Mouse (Mus musculus): ENCODE results near the gene 1700069L16Rik. TPM values are rescaled to one million over a fixed set of nuclear protein-coding genes. Genes with fewer than 3 reads are reported as not detected.

The 1700069L16Rik gene
- polyA plus RNA-seq (2012; rRNA removed; ENCODE audit: low replicate concordance), result not detected in 2 replicates

DNA sequence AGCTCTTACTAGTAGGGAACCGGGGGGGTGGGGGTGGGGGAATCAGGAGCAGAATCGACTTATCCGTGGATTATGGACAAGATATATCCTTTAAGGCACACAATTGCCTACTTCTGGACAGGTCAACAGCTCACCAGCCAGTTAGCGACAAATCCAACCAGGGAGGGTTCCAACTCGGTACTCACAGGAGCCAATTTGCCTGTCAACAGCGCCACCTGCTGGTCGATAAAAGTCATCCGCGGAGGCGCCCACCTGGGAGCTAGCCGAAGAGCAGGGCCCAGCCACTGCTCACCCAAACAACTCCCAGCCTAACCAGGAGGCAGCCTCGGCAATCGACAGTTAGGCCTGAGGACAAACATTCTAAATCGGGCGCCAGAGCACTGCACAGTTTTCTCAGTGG lies at the start of gene 1700069L16Rik:
1700069L16Rik (minus strand) TSS at position 327 of the 400 bp plus-strand sequence.

DNA sequence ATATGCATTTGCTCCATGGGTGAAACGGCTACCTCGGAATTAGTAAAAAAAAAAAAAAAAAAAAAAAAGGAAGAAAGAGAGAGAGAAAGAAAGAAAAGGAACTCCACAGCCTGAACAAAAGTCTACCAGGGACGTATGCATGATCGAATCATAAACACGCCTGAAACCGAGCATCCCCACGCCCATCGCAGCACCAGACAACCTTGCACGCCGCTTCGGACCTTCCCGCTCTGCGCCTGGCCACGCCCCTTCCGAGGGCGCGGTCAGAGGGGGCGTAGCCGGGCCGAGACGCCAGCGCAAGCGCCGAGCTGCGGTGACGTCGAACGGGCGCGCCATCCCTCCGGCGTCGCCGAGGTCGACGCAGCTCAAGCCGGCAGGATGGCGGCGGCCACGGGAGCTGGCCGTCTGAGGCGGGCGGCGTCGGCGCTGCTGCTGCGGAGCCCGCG lies 47.9 kb upstream of the 1700069L16Rik start, which contains the start of the genes Sart3 and Iscu:
Sart3 (minus strand) TSS at position 61 of the 446 bp plus-strand sequence.
Iscu (plus strand) TSS at position 299 of the 446 bp plus-strand sequence.

DNA sequence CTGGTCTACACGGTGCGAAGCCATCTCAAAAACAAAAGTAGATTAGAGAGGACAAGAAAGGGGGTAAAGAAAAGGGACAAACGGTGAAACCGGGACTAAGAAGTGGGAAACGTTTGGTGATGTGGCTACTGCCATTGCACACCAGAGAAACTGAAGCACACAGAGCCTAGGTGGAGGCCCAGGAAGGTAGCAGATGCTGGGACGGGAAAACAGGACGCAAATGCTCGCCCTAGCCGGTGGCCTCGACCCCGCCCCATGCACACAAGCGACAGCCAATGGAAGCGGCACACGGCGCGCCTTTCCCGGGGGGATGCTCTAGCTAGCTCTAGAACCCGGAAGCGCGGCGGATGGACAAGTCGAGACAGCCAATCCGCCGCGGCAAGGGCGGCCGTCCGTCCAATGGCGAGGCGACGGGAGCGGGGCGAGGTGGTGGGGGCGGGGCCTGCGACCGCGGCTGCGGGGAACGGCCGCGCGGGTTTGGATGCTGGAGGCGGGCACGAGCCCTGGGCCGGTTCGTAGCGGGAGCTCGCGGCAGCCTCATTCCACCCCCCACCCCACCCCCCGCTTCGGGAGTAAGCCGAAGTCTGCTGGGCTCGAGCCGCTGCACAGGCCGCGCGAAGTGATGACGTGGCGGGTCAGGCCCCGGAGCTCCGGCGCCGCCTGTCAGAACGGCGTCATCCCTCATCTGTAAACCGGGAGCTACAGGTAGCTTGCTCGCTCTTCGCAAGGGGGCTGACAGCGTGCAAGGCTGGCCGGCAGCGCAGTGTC lies 11.0 kb upstream of the 1700069L16Rik start, which contains the start of gene Ficd:
Ficd (plus strand) TSS at position 459 of the 768 bp plus-strand sequence.

DNA sequence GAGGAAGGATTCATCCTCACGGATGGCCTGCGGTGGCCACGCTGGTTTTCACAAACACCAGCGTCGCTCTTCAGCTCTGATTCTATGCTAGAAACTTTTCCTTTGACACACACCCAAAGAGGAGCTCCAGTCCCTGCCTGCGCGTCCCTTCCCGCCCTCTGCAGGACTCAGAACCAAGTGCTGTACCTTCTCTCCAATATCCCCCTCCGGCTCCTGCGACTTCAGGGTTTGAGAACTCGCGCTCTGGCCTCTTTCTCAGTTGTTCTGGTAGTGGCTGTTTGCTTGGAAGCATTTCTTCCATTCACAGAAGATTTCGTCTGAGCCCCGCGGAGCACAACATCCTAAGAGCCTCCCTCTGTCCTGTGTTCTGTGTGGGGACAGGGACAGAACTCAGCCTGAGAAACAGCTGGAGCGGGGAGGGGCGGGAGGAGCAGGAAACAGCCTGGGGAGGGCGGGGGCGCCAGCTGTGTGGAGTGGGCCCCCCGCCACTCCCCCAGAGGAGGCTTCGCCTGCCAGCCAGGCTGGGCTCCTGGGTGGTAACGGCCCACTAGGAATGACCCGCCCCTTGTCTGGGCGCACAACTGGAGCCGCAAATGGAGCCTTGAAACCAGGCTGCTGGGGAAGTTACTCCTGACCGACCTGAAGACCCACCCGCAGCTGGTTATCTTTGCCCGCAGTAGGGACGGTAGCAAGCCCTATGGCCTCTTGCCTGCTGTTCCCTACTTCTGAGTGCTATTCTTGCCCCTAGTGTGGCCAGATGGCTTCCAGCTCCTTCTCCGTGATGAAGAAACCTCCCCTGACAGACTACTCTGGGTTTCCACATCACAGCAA lies 74.3 kb downstream of the 1700069L16Rik start, which contains the start of gene Cmklr1:
Cmklr1 (minus strand) TSS at position 392 of the 831 bp plus-strand sequence.

Other genes with a start within 250 kb of the 1700069L16Rik start
- 6.2 and 9.1 TPM in 2 replicates for gene Wscd2, start 234.4 kb downstream of the 1700069L16Rik start, polyA plus RNA-seq (2012; rRNA removed; ENCODE audit: low replicate concordance)
- gene Cmklr1, start 74.3 kb downstream of the 1700069L16Rik start, polyA plus RNA-seq (2012; rRNA removed; ENCODE audit: low replicate concordance), result 216 and 237 TPM in 2 replicates
- gene Ficd, start 11.0 kb upstream of the 1700069L16Rik start, polyA plus RNA-seq (2012; rRNA removed; ENCODE audit: low replicate concordance), result 6.4 and 9.0 TPM in 2 replicates
- gene Sart3, start 47.7 kb upstream of the 1700069L16Rik start, polyA plus RNA-seq (2012; rRNA removed; ENCODE audit: low replicate concordance), result 13.5 and 16.9 TPM in 2 replicates
- gene Iscu, start 48.0 kb upstream of the 1700069L16Rik start, polyA plus RNA-seq (2012; rRNA removed; ENCODE audit: low replicate concordance), result 104 and 156 TPM in 2 replicates
- 24.4 and 39.7 TPM in 2 replicates for gene Tmem119, start 75.7 kb upstream of the 1700069L16Rik start, polyA plus RNA-seq (2012; rRNA removed; ENCODE audit: low replicate concordance)
- gene Selplg, start 107.9 kb upstream of the 1700069L16Rik start, polyA plus RNA-seq (2012; rRNA removed; ENCODE audit: low replicate concordance), result 154 and 322 TPM in 2 replicates
- gene Coro1c, start 184.0 kb upstream of the 1700069L16Rik start, polyA plus RNA-seq (2012; rRNA removed; ENCODE audit: low replicate concordance), result 51.9 and 57.4 TPM in 2 replicates

Data from mammary gland, adult 2 months (tissue).